Mouse (Mus musculus): ENCODE data around the gene Ssh1.

- TF ChIP-seq CTCF (IDR thresholded peaks at IDR 0.05; ENCODE audit: low read depth) (no peak), EP300 (IDR thresholded peaks at IDR 0.05; ENCODE audit: low read depth) (no peak)
Measured at GRCm38 (mm10) chr5:113902983-113903382, 90.7 kb downstream of the Ssh1 start.
